Mouse (Mus musculus): Measurements from ENCODE around the gene Pde3b. TPM values are rescaled to one million over a fixed set of nuclear protein-coding genes. Genes with fewer than 3 reads are reported as not detected.
"Not testable (repeated sequence)": the region's sequence is repeated elsewhere in the genome, so short reads cannot be mapped to it uniquely, and the experiment has no call there.

Gene Pde3b
- total RNA-seq (2018; cell fraction: chromatin; rRNA removed): 10 to 100 TPM in 10 of 26 experiments, 1 to 10 TPM in 15, under 1 TPM in 1; 0.41 to 38.1 (median 3.3) TPM
- 10 to 100 TPM in 3 of 26 experiments, 1 to 10 TPM in 22, under 1 TPM in 1; 0.88 to 11.3 (median 3.8) TPM for total RNA-seq (2018; cell fraction: cytosol; rRNA removed)
- total RNA-seq (2018; cell fraction: nucleus; rRNA removed): 10 to 100 TPM in 10 of 26 experiments, 1 to 10 TPM in 16; 1.3 to 25.7 (median 5.5) TPM
- polyA plus RNA-seq (2018): 4.1 to 9.2 TPM (median 5.3 TPM) in 3 replicates

DNA sequence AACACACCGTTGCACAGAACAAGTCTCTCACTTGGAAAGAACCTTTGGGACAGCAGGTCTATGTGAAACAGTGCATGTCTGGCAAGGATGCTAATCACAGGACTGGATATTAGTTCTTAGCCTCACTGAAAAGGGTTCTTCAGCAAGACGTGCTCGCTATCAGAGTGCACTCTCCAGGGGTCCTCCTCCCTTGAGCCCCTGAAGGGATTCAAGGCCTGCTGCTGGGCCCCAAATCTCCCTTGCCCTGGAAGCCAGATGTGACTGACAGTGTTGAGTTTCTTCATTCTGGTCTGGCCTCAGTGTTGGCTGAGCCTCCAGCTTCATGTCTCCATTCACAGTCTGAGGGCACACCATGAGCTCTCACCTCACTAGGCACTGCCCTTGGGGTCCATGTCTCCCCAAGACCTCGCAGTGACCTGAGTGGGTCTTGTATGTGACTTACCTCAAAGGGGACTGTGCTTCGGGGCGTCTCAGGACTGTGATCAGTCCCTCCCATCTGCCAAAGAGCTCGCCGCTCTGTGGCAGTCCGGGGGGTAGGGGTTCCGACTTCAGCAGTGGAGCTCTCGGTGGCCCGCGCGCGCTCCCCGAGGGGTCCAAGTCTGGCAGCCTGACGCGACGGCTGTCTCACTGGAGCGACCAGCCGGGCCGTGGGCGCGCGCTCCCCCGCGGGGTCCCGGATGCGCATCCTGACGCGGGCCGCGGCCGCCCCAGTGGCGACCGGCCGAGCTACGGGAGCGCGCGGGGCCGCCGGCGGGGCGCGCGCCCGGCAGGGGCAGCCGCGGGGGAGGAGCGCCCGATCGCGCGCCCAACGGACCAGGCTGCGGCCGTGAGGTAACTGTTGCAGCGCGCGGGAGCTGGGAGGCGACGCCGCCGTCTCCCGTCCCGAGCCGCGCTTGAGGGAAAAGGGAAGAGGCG lies at the start of gene Pde3b:
Pde3b (plus strand) TSS at position 861 of the 915 bp plus-strand sequence.
- no peak within 1 kb of the TSS for H3K27ac ChIP-seq
- 8% methylated on average over 64 of the region's 70 CpGs for WGBS (ENCODE audit: missing documents)
- peak within 1 kb of the TSS; percentile 22; the same call in 1 of the 2 replicates for H3K4me3 ChIP-seq (ENCODE audit: inconsistent target)
- H3K79me2 ChIP-seq (ENCODE audit: inconsistent target): peaks cover 6% of the 10 kb centered on the region; the same call in 1 of the 2 replicates
- H3K36me3 ChIP-seq (ENCODE audit: inconsistent target): no peaks in the 10 kb centered on the region

DNA sequence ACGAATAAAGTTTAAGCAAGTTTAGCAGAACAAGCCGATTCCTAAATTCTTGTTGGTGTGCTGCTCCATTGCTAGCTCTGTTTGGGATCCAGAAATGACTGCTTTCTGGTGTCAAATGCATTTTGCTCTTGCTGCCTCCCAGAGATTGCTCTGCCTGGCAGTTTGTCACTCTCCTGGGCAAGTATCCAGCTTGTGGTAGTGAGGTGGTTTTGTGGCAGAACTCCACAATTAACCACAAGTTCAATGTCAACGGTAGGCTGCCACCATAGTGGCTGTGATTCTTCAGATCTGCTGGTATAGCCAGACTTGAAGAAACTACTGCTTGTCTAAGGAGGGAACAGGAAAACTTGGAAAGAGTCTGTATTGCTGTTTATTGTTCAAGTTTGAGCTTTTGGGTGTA lies 13.0 kb upstream of the Pde3b start:
- Histone ChIP-seq H3K79me2 (ENCODE audit: inconsistent target) (no peaks in the 10 kb centered on the region), H3K36me3 (ENCODE audit: inconsistent target) (no peaks in the 10 kb centered on the region), H3K4me3 (ENCODE audit: inconsistent target) (no peak overlapping the region), H3K27ac (no peak overlapping the region)
- WGBS (ENCODE audit: missing documents): 53% methylated on average over 3 of the region's 3 CpGs

DNA sequence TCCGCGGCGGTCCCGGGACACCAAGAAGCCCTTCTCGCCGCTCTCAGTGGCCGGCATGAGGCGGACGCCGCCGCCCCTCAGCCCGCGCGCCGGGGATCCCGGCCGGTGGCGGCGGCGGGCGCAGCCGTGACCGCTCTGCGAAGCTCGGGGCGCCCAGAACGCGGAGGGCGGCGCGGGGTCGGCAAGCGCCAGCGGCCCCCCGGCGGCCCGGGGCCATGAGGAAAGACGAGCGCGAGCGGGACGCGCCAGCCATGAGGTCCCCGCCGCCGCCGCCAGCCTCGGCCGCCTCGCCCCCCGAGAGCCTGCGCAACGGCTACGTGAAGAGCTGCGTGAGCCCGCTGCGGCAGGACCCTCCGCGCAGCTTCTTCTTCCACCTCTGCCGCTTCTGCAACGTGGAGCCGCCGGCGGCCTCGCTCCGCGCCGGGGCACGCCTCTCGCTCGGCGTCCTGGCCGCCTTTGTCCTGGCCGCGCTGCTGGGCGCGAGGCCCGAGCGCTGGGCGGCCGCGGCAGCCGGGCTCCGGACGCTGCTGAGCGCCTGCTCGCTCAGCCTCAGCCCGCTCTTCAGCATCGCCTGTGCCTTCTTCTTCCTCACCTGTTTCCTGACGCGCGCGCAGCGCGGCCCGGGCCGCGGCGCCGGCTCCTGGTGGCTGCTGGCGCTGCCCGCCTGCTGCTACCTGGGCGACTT lies 397 bp downstream of the Pde3b start:
- H3K27ac ChIP-seq: no peak overlapping the region
- WGBS (ENCODE audit: missing documents): 0% methylated on average over 83 of the region's 103 CpGs

DNA sequence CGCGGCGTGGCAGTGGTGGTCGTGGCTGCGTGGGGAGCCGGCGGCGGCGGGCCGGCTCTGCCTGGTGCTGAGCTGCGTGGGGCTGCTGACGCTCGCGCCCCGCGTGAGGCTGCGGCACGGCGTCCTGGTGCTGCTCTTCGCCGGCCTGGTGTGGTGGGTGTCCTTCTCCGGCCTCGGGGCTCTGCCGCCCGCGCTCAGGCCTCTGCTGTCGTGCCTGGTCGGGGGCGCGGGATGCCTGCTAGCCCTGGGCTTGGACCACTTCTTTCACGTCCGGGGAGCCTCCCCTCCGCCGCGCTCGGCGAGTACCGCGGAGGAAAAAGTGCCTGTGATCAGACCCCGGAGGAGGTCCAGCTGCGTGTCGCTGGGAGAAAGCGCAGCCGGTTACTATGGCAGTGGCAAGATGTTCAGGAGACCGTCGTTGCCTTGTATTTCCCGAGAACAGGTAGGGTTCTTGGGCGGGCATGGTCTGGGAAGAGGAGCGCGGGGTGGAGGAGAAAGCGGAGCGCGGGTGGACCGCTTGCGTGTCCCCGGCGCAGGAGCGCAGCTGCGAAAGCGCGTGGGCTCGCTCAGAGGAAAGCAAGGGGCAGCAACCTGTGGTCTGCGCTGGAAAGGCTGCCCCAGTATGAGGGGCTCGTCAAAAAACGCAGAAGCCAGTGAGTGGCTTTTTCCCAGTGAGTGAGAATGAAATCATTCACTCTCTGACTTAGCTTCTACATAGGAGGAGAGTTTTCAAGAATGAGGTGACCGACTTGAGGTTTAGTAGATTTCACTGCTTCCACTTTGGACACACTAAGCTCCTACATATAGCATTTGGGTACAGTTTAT lies 1.2 kb downstream of the Pde3b start:
- Histone ChIP-seq H3K27ac (no peak overlapping the region), H3K79me2 (ENCODE audit: inconsistent target) (peaks cover 6% of the 10 kb centered on the region; the same call in 1 of the 2 replicates), H3K36me3 (ENCODE audit: inconsistent target) (no peaks in the 10 kb centered on the region), H3K4me3 (ENCODE audit: inconsistent target) (peak overlapping the region; percentile 22; the same call in 1 of the 2 replicates)
- 1% methylated on average over 66 of the region's 66 CpGs for whole genome bisulfite sequencing (ENCODE audit: missing documents)

More for the DNA sequence above, 397 bp downstream of the Pde3b start:
- Histone ChIP-seq H3K79me2 (ENCODE audit: inconsistent target) (peaks cover 6% of the 10 kb centered on the region; the same call in 1 of the 2 replicates), H3K4me3 (ENCODE audit: inconsistent target) (no peak overlapping the region), H3K36me3 (ENCODE audit: inconsistent target) (no peaks in the 10 kb centered on the region)

DNA sequence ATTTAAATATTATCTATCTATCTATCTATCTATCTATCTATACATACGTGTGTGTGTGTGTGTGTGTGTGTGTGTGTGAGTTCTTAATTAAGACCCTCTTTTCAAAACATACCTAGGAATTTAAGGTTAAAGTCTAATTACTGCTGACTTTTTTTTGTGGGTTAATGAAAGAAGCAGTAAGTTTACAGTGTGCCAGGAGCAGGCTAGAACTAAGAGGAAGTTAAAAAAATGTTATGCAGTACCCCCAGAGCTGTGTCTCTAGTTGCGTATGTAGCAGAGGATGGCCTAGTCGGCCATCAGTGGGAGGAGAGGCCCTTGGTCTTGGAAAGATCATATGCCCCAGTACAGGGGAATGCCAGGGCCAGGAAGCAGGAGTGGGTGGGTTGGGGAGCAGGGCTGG lies 4.2 kb downstream of the Pde3b start:
- H3K27ac ChIP-seq; H3K79me2 ChIP-seq (ENCODE audit: inconsistent target); H3K36me3 ChIP-seq (ENCODE audit: inconsistent target); H3K4me3 ChIP-seq (ENCODE audit: inconsistent target): not testable (repeated sequence)
- 69% methylated on average over 3 of the region's 3 CpGs for WGBS (ENCODE audit: missing documents)

DNA sequence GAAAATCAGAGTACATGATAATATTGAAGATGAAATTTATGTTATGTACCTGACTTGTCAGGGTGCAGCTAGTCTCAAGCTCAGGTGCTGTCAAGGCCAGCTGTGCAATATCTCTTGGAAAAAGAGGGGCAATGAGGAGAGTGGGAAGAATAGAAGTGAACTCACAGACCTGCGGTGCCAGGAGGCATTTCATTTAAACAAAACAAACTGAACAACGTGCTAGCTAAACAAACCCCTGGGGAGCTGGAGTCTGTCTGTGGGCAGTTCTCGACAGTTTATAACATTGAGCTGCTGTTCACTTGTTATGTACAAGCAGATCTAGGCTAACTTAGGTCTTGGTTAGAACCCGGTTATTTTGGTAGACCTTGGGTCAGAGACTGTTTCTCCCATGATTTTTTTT lies 5.8 kb downstream of the Pde3b start:
- 94% methylated on average over 4 of the region's 4 CpGs for WGBS (ENCODE audit: missing documents)
- H3K27ac ChIP-seq: no peak overlapping the region
- no peak overlapping the region for H3K4me3 ChIP-seq (ENCODE audit: inconsistent target)
- peaks cover 6% of the 10 kb centered on the region; the same call in 1 of the 2 replicates for H3K79me2 ChIP-seq (ENCODE audit: inconsistent target)
- H3K36me3 ChIP-seq (ENCODE audit: inconsistent target): no peaks in the 10 kb centered on the region

DNA sequence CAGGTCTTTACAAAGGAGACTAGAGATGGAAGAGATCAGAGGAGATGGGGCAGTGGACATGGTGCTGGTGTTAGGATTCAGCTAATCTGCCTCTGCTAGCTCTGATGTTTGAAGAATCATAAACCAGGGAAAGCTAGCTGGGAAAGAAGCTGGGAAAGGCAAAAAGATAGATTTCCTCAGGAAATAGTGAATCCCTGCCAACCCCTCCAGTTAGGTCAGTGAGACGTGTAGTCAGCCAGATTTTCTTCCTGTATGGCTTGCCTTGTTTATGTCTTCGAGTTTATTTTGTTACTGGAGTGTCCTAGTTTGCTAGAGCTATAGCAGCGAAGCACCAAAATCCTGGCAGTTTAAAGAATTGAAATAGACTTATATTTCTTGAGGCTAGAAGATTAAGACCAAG lies 7.1 kb downstream of the Pde3b start:
- WGBS (ENCODE audit: missing documents): 85% methylated on average over 3 of the region's 3 CpGs
- Histone ChIP-seq H3K27ac (no peak overlapping the region), H3K4me3 (ENCODE audit: inconsistent target) (no peak overlapping the region), H3K79me2 (ENCODE audit: inconsistent target) (peaks cover 6% of the 10 kb centered on the region; the same call in 1 of the 2 replicates), H3K36me3 (ENCODE audit: inconsistent target) (no peaks in the 10 kb centered on the region)

DNA sequence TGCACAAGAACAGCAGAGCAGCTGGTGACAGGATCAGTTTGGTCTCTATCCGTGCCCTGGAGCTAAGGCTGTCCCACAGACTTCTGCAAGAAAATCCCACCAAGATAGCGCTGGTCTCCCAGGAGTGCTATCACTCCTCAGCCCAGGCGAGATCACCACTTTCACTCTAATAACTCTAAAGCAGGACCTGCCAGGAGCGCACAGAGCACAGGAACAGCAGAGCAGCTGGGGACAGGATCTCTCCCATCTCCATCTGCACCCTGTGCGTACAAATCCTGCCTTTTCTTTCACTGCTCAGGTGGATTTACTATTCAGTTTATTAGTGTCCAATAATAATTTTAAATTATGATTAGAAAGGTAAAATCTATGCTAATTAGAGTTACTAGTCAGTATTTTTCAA lies 14.7 kb downstream of the Pde3b start:
- WGBS (ENCODE audit: missing documents): 98% methylated on average over 5 of the region's 5 CpGs
- H3K27ac ChIP-seq: no peak overlapping the region
- no peaks in the 10 kb centered on the region for H3K79me2 ChIP-seq (ENCODE audit: inconsistent target)
- H3K4me3 ChIP-seq (ENCODE audit: inconsistent target): no peak overlapping the region
- no peaks in the 10 kb centered on the region for H3K36me3 ChIP-seq (ENCODE audit: inconsistent target)

DNA sequence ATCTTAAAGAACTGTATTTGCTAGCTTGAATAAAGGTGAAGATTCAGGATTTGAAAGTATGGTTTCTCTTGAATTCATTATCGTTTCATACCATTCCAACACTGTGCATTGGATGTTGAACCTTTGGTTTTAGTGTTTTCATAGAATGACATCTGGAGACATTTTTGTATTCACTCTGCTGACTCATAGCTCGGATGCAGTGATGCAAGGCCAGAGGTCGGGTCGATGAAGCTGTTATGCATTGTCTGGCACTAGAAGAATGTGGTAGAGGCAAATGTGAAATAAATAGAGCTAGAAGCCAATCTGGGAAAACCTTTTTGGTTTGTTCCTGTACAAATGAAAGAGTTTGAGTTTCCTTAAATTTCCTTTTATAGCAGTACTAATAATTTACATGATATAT lies 16.9 kb downstream of the Pde3b start:
- Histone ChIP-seq H3K27ac (no peak overlapping the region), H3K4me3 (ENCODE audit: inconsistent target) (no peak overlapping the region), H3K79me2 (ENCODE audit: inconsistent target) (no peaks in the 10 kb centered on the region), H3K36me3 (ENCODE audit: inconsistent target) (no peaks in the 10 kb centered on the region)
- 73% methylated on average over 4 of the region's 4 CpGs for WGBS (ENCODE audit: missing documents)

DNA sequence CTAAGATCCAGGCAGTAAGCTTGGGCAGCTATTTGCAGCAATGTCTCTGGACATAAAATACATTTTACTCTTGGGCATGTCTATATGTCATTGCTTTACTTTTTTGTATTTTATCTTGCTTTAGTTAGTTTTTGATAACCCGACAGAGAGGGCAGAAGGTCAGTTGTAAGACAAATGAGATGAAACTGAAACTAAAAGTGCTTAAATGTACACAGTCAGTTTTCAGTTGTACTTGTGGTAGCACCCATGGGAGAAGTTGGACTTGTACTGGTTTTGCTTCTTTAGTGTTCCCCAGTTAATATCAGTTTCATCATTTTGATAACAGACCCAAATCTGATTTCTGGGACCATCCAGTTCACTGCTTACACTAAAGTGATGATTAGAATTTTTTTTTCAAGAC lies 24.6 kb downstream of the Pde3b start:
- H3K4me3 ChIP-seq (ENCODE audit: inconsistent target): no peak overlapping the region
- 0% methylated on average over 1 of the region's 1 CpGs for WGBS (ENCODE audit: missing documents)

DNA sequence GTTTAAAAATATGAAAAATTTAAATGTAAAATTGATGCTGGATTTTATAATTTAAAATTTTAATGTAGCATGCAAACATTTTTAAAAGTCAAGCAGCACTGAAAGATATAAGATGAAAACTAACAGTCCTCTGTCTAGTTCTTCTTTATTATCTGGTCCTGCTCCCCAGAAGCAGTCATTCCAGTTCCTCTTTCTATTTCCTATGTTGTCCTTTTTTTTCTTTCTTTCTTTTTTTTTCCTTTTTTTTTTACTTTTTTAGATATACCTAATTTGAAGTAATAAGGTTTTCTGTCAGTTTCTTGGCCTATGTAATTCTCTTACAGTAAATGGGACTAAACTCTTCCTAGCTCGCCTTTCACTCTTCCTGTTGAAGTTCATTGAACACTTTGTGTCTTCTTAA lies 25.4 kb downstream of the Pde3b start:
- no peak overlapping the region for H3K4me3 ChIP-seq (ENCODE audit: inconsistent target)
- peaks cover 4% of the 10 kb centered on the region; the same call in 1 of the 2 replicates for H3K79me2 ChIP-seq (ENCODE audit: inconsistent target)
- 78% methylated on average over 1 of the region's 1 CpGs for WGBS (ENCODE audit: missing documents)
- no peak overlapping the region for H3K27ac ChIP-seq
- H3K36me3 ChIP-seq (ENCODE audit: inconsistent target): no peaks in the 10 kb centered on the region

More for the DNA sequence above, 24.6 kb downstream of the Pde3b start:
- H3K27ac ChIP-seq: no peak overlapping the region
- no peaks in the 10 kb centered on the region for H3K36me3 ChIP-seq (ENCODE audit: inconsistent target)
- H3K79me2 ChIP-seq (ENCODE audit: inconsistent target): peaks cover 4% of the 10 kb centered on the region; the same call in 1 of the 2 replicates

DNA sequence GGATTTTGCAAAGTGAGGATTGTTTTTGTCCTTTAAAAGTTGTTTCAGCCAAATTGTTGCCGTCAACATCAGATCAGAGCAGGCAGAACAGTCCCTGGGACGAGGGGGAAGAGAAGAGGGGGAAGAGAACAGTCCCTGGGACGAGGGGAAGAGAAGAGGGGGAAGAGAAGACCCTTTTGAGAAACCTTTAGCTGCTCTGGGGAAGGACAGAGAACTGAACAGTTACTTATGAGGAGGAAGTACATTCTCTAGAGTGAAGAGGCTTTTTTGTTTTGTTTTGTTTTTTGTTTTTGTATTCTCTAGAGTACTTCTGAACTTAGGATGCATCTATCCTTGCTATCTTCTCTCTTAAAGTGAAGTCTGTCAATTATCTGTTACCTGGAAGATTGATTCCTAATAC lies 37.8 kb downstream of the Pde3b start:
- Histone ChIP-seq H3K4me3 (ENCODE audit: inconsistent target) (peak overlapping the region; percentile 5; the same call in 1 of the 2 replicates), H3K27ac (peak overlapping the region; percentile 50), H3K36me3 (ENCODE audit: inconsistent target) (no peaks in the 10 kb centered on the region), H3K79me2 (ENCODE audit: inconsistent target) (no peaks in the 10 kb centered on the region; the same call in 1 of the 2 replicates)
- whole genome bisulfite sequencing (ENCODE audit: missing documents): 36% methylated on average over 3 of the region's 3 CpGs

DNA sequence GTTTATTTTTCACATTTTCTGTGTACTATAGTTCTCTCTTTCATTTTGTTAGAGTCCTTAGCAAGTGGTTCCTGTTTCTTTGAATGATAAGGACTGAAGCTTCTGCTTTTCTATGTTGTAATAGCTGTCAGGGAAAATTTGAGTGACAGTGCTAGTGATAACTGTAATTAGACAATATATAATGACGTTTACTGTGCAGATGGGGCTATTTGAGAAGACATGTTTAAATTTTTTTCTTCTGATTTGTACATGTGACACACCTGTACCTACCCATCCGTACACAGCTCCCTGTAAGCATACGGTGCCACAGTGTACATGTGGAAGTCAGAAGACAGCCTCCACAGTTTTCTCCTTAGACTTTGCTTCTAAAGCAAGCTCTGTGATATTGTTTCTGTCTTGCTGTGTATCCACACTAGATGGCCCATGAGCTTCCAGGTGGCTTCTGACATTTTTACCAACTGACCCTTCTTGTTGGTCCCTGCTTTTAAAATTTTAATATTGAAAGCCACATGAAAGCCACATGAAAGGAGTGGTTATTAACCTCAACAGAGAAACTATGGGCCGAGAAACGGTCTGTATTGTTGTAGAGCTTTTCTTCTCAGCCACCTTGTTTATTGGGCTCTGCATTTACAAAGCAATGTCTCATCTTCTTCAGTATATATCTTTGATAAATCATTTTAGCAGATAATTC lies 38.4 kb downstream of the Pde3b start:
- Histone ChIP-seq H3K27ac (peak overlapping the region; percentile 50), H3K4me3 (ENCODE audit: inconsistent target) (peak overlapping the region; percentile 5; the same call in 1 of the 2 replicates)

More for the DNA sequence above, 38.4 kb downstream of the Pde3b start:
- WGBS (ENCODE audit: missing documents): 6% methylated on average over 5 of the region's 5 CpGs
- Histone ChIP-seq H3K79me2 (ENCODE audit: inconsistent target) (no peaks in the 10 kb centered on the region; the same call in 1 of the 2 replicates), H3K36me3 (ENCODE audit: inconsistent target) (no peaks in the 10 kb centered on the region)

Measured in macrophage (primary cell).